Mouse (Mus musculus): ENCODE measurements around the gene Cadm2.

Cadm2 gene

GRCm38 (mm10) chr16:67620826-67621505 is at the start of gene Cadm2:
Cadm2 (minus strand) TSS chr16:67620908.
- DNase-seq (ENCODE audit: low spot score in 2 of 2), result peak; percentile 94 to 95

DNA sequence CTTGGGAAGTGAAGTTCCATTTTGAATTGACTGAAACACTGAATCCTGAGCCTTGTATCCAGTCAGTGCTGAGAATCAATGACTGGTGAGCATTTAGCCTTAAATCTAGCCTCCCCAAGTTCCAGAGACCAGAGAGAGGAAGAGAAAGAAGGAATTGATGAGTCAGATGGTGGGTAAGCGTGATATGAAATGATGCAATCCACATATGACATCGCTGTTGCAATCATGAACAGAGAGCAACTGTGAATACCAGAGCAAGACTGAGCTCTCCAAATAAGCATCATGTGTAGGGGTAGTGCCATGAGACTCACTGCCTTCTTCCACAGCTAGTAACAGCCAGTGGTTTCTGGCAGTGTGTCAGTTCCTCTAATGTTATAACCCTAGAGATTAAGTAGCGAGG is 26.2 kb upstream of the Cadm2 start:
- DNase-seq (ENCODE audit: low spot score in 2 of 2), result no peak

GRCm38 (mm10) chr16:67643651-67644050 is 22.9 kb upstream of the Cadm2 start:
- DNase-seq (ENCODE audit: low spot score in 2 of 2), result peak in 1 of 2 experiments; percentile 23

DNA sequence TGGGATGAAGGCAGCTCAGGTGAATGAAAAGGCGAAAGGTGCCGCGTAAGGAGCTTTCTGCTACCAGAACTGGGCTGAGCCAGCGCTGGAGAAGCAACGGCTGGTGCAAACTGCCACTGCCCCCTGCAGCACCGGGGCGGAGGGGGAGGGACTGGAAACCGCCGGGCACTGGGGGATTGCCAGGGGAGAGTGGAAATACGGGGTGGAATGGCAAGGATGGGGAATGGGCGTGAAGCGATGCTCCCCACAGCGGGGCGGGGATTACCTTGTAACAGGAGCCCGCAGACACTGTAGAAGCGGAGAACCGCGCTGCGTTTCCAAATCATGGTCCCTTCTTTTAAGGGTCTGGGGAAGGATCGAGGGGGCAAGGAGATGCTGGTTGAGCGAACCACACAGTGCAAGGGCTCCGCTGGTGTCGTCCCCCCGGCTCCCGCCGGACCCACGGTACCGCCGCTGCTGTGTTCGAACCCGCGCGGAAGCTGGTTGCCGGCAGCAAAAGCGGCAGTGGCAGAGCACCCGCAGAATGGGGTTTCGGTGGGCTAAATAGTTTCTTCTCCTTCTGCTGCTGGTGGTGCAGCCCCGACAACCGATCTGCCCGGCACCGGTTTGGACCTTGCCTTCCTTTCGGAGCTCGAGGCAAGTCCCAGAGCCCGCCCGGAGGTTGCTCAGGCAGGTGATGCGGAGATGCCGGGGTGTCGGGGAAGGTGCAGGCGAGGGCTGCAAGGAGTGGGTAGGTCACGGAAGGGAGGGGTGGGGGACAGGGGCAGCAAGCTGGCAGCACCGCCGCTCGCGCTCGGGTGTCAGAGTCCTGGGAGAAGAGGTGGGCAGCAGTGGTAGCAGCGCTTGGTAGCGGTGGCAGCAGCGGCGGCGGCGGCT is 564 bp downstream of the Cadm2 start:
- peak; percentile 72 to 75 for DNase-seq (ENCODE audit: low spot score in 2 of 2)

- DNase-seq (ENCODE audit: low spot score in 2 of 2), result no peak
Observed at GRCm38 (mm10) chr16:67619416-67619815, 1.3 kb downstream of the Cadm2 start.

- DNase-seq (ENCODE audit: low spot score in 2 of 2), result peak in 1 of 2 experiments; percentile 54
Observed at GRCm38 (mm10) chr16:67618817-67619216, 1.9 kb downstream of the Cadm2 start.

GRCm38 (mm10) chr16:67617811-67618210 is 2.9 kb downstream of the Cadm2 start:
- peak; percentile 68 to 69 for DNase-seq (ENCODE audit: low spot score in 2 of 2)

GRCm38 (mm10) chr16:67617256-67617655 is 3.5 kb downstream of the Cadm2 start:
- no peak for DNase-seq (ENCODE audit: low spot score in 2 of 2)

GRCm38 (mm10) chr16:67613876-67614275 is 6.8 kb downstream of the Cadm2 start:
- no peak for DNase-seq (ENCODE audit: low spot score in 2 of 2)

- DNase-seq (ENCODE audit: low spot score in 2 of 2), result no peak
Observed at GRCm38 (mm10) chr16:67610904-67611681, 9.6 kb downstream of the Cadm2 start.

- DNase-seq (ENCODE audit: low spot score in 2 of 2), result no peak
Observed at GRCm38 (mm10) chr16:67609116-67609515, 11.6 kb downstream of the Cadm2 start.

- no peak for DNase-seq (ENCODE audit: low spot score in 2 of 2)
Observed at GRCm38 (mm10) chr16:67608499-67608898, 12.2 kb downstream of the Cadm2 start.

DNA sequence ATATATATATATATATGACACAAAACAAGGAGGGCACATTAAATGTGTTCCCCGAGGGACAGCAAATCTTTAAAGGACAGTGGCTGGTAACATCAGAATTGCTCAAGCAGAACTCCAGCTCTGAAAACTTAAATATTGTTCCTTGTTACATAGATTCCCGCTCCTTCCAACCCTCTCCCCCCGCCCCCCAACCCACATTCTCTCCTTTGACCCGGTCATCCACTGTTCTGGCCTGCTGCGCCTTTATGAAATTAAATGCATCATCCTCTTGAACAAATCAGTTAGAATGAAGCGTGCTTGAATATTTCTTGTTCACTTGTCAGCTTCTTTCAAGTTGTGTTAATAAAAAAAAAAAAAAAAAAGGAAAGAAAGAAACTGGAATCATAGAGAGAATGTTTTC is 15.0 kb downstream of the Cadm2 start:
- DNase-seq (ENCODE audit: low spot score in 2 of 2), result no peak

GRCm38 (mm10) chr16:67599981-67600380 is 20.7 kb downstream of the Cadm2 start:
- DNase-seq (ENCODE audit: low spot score in 2 of 2), result no peak

- no peak for DNase-seq (ENCODE audit: low spot score in 2 of 2)
Observed at GRCm38 (mm10) chr16:67598841-67599240, 21.9 kb downstream of the Cadm2 start.

GRCm38 (mm10) chr16:67591015-67591414 is 29.7 kb downstream of the Cadm2 start:
- DNase-seq (ENCODE audit: low spot score in 2 of 2), result no peak

GRCm38 (mm10) chr16:67578842-67579517 is 41.7 kb downstream of the Cadm2 start:
- no peak for DNase-seq (ENCODE audit: low spot score in 2 of 2)

GRCm38 (mm10) chr16:67575557-67575956 is 45.2 kb downstream of the Cadm2 start:
- no peak for DNase-seq (ENCODE audit: low spot score in 2 of 2)

GRCm38 (mm10) chr16:67526992-67527391 is 93.7 kb downstream of the Cadm2 start:
- no peak for DNase-seq (ENCODE audit: low spot score in 2 of 2)

DNA sequence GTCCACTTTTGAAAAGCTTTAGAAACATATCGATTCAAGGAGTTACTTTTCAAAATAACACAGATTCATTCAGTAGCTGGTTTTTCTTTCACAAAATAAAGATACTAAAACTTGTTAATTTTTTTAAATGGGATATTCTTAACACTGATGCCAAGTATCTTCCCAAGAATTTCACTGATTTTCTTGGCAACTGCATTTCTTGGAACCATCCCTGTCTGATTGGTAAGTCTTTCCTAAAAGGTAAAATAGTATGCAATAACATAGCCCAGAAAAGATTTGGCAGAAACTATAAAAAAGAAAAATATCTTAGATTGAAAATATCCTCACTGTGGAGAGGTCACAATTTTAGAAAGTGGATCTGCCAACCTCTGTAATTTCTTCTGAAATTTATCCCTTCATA is 95.8 kb downstream of the Cadm2 start:
- no peak for DNase-seq (ENCODE audit: low spot score in 2 of 2)

DNA sequence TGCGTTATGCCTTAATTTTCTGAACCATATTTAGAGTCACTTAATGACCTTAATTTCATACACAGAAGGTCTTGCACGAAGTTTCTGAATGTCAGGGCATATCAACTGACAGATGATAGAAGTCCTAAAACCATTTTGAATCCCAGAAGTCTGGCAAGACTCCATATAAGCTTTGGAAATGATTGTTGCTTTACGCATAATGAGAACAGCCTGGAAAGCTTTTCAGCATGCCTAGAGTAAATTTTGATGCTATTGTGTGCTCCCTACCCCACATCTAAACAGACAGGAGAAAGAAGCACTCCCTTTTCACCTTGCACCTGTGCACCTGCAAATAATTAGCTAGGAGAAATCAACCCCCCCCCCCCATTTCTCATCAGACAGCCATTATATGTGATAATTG is 102.4 kb downstream of the Cadm2 start:
- no peak for DNase-seq (ENCODE audit: low spot score in 2 of 2)

DNA sequence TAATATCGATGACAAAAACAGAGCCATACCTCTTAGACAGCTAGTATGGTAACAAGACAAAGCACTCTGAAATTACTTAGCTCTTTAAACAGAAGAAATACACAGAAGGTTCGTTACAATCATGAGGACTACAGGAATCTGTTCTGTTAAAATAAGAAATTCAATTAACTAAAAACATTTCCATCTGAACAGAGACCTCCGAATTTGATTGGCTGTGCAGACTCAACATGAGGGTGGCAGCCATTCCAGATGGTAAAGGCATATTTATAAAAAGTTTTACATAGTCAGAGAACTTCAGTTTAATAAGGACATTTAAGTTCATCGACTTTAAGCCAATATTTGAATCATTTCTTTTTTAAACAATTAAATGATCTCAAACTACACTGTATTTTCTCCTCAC is 105.2 kb downstream of the Cadm2 start:
- no peak for DNase-seq (ENCODE audit: low spot score in 2 of 2)
